Mouse (Mus musculus) intestine, embryonic 14.5 days (tissue): ENCODE data around the gene Prpf8. TPM values are rescaled to one million over a fixed set of nuclear protein-coding genes. Genes with fewer than 3 reads are reported as not detected.

Experiments
- ATAC-seq: fragments of 200-750 bp; cut with Nextera tagmentation; replicated peaks from 2 replicates; pipeline ENCODE4 v1.8.0; 2017; ENCODE audit warnings: low read depth, moderate number of reproducible peaks, moderate TSS enrichment, moderate library complexity; ENCODE audit not compliant: low FRiP score, low TSS enrichment
- DNase-seq: peaks from one replicate; pipeline ENCODE4 v3.0.0-alpha.2; 2018; ENCODE audit warnings: low spot score
- H3K27ac ChIP-seq: fragments of 300-500 bp; sonication (generic); 2 replicates; pipeline ENCODE4 v1.5.1; 2014; ENCODE audit warnings: low read depth, mild to moderate bottlenecking, control low read depth
- H3K27me3 ChIP-seq: fragments of 300-500 bp; sonication (generic); replicated peaks from 2 replicates; pipeline ENCODE4 v1.6.1; 2014; ENCODE audit warnings: low read length, control low read depth; ENCODE audit not compliant: control insufficient read depth, insufficient read depth
- H3K36me3 ChIP-seq: fragments of 300-500 bp; sonication (generic); 2 replicates; pipeline ENCODE4 v1.6.1; 2014; ENCODE audit warnings: low read length, control low read depth; ENCODE audit not compliant: control insufficient read depth, insufficient read depth
- H3K4me1 ChIP-seq: fragments of 300-500 bp; sonication (generic); replicated peaks from 2 replicates; pipeline ENCODE4 v1.6.1; 2014; ENCODE audit warnings: low read length, control low read depth, mixed read lengths; ENCODE audit not compliant: control insufficient read depth, insufficient read depth
- H3K4me2 ChIP-seq: fragments of 300-500 bp; sonication (generic); 2 replicates; pipeline ENCODE4 v1.6.1; 2014; ENCODE audit warnings: low read length
- H3K4me3 ChIP-seq: fragments of 300-500 bp; sonication (generic); 2 replicates; pipeline ENCODE4 v1.5.1; 2014; ENCODE audit warnings: low read depth, low read length, control low read depth, mixed read lengths
- H3K9ac ChIP-seq: fragments of 300-500 bp; sonication (generic); 2 replicates; pipeline ENCODE4 v1.6.1; 2014; ENCODE audit warnings: mild to moderate bottlenecking, low read length
- H3K9me3 ChIP-seq: fragments of 300-500 bp; sonication (generic); 2 replicates; pipeline ENCODE4 v1.6.1; 2016; ENCODE audit warnings: low read length, control low read depth; ENCODE audit not compliant: control insufficient read depth
- WGBS: fragments of 180-500 bp; shearing (Covaris S2); extraction: QIAGEN DNeasy Blood & Tissue Kit; methylation state at CpG from one replicate; pipeline ENCODE4 v1.1.7; 2014; 5-methylcytosine and 5-hydroxymethylcytosine counted together
- polyA plus RNA-seq: library from polyadenylated mRNA; unstranded; fragments of >200 nt; fragmentation: Nextera tagmentation; extraction: Ambion mirVana; gene quantifications from 2 replicates; pipeline ENCODE4 v1.2.1, GENCODE M21; 2014

Prpf8 gene
- 86.9 and 88.7 TPM in 2 replicates for polyA plus RNA-seq

DNA sequence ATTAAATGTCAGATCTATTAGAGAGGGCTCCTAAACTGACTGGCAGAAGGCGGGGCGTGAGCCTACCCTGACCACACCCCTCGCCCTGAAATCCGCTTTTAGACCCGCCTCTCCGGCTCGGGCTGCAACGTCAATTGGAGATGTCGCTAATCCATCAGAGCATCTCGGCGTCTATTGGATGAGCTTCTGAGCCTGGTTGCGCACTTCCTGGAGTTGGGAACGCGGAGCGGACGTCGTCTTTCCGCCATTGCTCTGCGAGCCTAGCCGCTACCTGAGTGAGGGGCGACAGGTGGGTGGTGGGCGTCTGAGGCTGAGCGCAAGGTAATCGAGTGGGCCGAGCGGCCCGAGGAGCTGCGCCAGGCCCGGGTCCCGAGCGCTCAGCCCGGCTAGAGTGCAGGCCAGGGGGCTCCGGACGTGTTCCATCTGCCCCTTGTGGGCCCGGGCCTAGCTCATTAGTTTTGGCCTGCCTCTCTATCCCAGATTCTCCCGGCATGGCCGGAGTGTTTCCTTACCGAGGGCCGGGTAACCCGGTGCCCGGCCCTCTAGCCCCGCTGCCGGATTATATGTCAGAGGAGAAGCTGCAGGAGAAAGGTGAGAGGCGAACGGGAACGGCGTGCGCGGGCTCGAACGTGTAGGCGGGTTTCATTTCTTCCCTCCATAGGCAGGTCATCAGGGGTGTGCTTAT lies at the start of gene Prpf8:
Prpf8 (plus strand) TSS at position 216 of the 685 bp plus-strand sequence.
- DNase-seq (peak; percentile 96), ATAC-seq (peak; percentile 98)
- under 1% methylated on average over 52 of the region's 52 CpGs for WGBS
- Histone ChIP-seq H3K27me3 (no peaks in the 10 kb centered on the region), H3K4me2 (peak within 1 kb of the TSS; percentile 94), H3K27ac (peak within 1 kb of the TSS; percentile 76), H3K4me1 (peaks cover 11% of the 10 kb centered on the region), H3K9ac (peak within 1 kb of the TSS; percentile 99), H3K4me3 (peak within 1 kb of the TSS; percentile 100), H3K36me3 (peaks cover 37% of the 10 kb centered on the region), H3K9me3 (no peaks in the 10 kb centered on the region)

DNA sequence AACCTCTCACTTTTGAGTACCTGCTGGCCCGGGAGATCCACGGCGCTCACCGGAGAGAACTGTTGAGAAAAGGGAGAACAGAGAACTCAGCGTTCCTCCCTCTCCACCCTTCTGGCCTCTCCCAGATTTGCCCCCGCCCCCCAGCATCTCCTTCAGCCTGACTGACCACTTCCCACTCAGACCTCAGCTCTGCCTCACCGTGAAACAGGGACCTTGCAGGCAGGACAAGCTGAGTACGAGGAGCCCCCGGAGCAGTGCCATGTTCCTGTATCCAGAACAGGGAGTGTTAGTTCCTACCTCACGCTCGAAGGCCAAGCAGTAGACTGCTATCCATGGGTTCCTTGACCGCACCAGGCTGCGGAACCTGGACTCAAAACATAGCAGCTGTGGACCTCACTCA lies 48.4 kb upstream of the Prpf8 start:
- no peak overlapping the region for H3K27ac ChIP-seq
- no peak overlapping the region for H3K9ac ChIP-seq
- no peaks in the 10 kb centered on the region for H3K4me1 ChIP-seq
- no peak overlapping the region for H3K4me2 ChIP-seq
- no peaks in the 10 kb centered on the region for H3K27me3 ChIP-seq
- no peak for ATAC-seq
- 86% methylated on average over 13 of the region's 13 CpGs for WGBS
- no peak overlapping the region for H3K4me3 ChIP-seq
- H3K9me3 ChIP-seq = peaks cover 3% of the 10 kb centered on the region; the same call in 1 of the 2 replicates
- 0 out of 2 replicates have a peak, but pooled peaks cover 4% of the 10 kb centered on the region for H3K36me3 ChIP-seq
- DNase-seq = no peak

DNA sequence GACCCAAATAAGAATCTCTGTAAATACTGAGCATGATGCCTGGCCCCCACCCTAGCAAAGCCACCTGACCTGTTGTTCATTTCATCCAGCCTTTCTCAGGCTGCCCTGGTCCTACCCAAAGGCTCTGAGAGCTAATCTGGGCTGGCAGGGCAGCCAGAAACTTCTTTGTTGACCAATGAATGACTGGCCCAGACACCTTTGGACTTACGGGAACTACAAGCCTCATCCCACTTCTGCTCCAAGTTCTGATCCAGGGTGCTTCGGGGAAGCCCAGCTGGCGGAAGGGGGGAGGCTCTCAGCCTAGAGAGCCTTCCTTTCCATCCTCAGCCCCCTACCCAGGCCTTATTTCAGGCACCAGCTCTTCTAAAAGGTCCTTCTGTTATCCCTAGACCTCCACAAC lies 47.8 kb upstream of the Prpf8 start:
- ATAC-seq (no peak), DNase-seq (no peak)
- H3K4me3 ChIP-seq = no peak overlapping the region
- H3K4me2 ChIP-seq = no peak overlapping the region
- peaks cover 3% of the 10 kb centered on the region; the same call in 1 of the 2 replicates for H3K9me3 ChIP-seq
- no peak overlapping the region for H3K9ac ChIP-seq
- no peaks in the 10 kb centered on the region for H3K4me1 ChIP-seq
- 0 out of 2 replicates have a peak, but pooled peaks cover 4% of the 10 kb centered on the region for H3K36me3 ChIP-seq
- 91% methylated on average over 3 of the region's 3 CpGs for WGBS
- no peak overlapping the region for H3K27ac ChIP-seq
- no peaks in the 10 kb centered on the region for H3K27me3 ChIP-seq

DNA sequence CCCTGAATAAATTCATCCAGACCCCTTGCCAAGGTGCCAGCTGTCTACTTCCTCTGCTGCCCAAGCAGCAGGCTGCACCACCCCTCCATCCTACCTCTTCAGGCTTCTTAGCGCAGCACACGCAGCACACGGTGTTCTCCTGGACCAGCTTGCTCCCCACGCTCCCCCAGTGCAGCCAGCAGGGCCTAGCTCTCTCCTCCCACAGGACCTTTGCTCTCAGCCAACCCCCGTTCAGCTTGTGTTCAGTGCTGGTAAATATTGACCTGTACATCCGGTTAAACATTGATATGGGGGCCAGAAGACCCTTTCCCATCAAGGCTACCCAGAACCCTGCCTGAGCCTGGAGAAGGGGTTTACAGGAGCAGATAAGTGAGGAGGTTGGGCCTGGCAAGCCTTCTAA lies 47.3 kb upstream of the Prpf8 start, which contains the start of gene Serpinf2:
Serpinf2 (minus strand) TSS at position 229 of the 400 bp plus-strand sequence.
- no peak for ATAC-seq
- H3K9ac ChIP-seq = no peak within 1 kb of the TSS

DNA sequence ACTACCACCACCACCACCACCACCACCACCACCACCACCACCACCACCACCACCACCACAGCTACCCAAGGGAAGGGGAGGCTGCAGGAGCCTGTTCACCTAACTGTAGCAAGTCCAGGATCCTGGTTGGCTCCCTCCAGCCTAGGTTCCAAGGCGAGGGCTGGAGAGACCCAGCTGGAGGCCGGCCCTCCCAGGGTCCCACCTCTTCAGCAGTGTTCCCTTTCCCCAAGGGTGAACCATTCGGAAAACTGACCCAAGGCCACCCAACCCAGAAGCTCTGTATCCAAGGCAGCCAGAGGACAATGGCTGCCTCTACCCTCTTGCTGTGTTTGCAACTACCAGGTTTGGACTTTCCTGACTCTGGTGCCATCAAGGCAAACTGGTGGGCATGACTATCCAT lies 46.7 kb upstream of the Prpf8 start:
- Histone ChIP-seq H3K4me1 (no peaks in the 10 kb centered on the region), H3K9ac (no peak overlapping the region), H3K4me2 (no peak overlapping the region), H3K27ac (no peak overlapping the region), H3K9me3 (no peaks in the 10 kb centered on the region), H3K36me3 (peaks cover 9% of the 10 kb centered on the region; the same call in 1 of the 2 replicates), H3K27me3 (no peaks in the 10 kb centered on the region), H3K4me3 (no peak overlapping the region)
- DNase-seq (no peak), ATAC-seq (no peak)
- WGBS = 95% methylated on average over 3 of the region's 3 CpGs

More for the DNA sequence above, 47.3 kb upstream of the Prpf8 start, which contains the start of gene Serpinf2:
- Histone ChIP-seq H3K4me1 (no peaks in the 10 kb centered on the region), H3K36me3 (peaks cover 4% of the 10 kb centered on the region; the same call in 1 of the 2 replicates), H3K4me3 (no peak within 1 kb of the TSS), H3K27me3 (no peaks in the 10 kb centered on the region), H3K4me2 (no peak within 1 kb of the TSS), H3K9me3 (no peaks in the 10 kb centered on the region), H3K27ac (no peak within 1 kb of the TSS)
- WGBS = 70% methylated on average over 6 of the region's 6 CpGs
- DNase-seq = no peak

DNA sequence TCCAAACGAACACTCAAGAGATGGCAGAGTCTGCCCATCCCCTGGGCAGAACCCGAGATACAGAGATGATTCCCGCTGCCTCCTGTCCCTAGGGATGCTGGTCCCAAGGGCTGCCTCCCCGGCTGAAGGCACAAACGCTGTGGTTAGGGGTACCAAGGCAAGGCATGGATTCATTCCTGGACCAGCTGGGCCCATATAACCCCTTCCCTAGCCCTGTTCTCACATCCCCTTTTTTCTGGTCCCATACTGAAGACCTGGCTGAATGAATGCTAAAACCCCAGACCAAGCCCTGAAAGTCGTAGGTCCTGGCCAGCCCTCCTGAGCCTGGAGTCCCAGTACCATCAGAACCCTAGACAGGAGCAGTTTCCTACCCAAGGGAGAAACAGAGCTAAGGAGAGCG lies 45.6 kb upstream of the Prpf8 start:
- H3K9me3 ChIP-seq = no peaks in the 10 kb centered on the region
- no peaks in the 10 kb centered on the region for H3K4me1 ChIP-seq
- no peak for ATAC-seq
- no peaks in the 10 kb centered on the region for H3K27me3 ChIP-seq
- no peak overlapping the region for H3K4me3 ChIP-seq
- H3K9ac ChIP-seq = no peak overlapping the region
- DNase-seq = no peak
- WGBS = 73% methylated on average over 7 of the region's 7 CpGs
- no peak overlapping the region for H3K4me2 ChIP-seq
- H3K27ac ChIP-seq = no peak overlapping the region
- peaks cover 9% of the 10 kb centered on the region; the same call in 1 of the 2 replicates for H3K36me3 ChIP-seq

DNA sequence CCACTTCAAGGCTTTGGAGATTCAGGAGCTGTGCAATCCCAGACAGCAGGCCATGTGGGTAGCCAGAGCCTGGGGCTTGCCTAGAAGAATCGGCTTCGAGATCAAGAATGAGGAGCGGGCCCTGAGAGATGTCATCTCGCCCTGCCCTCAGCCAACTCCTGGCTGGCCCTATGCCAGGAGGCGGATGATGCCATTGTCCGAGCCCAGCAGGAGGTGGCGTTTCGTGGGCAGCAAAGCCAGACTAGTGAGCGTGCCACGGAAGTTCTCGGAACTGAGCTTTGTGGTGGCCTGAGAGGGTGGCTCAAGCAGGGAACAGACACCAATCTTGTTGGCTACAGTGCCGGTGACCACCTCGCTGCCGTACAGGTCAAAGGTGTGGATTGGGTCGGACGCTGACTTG lies 45.0 kb upstream of the Prpf8 start:
- Histone ChIP-seq H3K27ac (no peak overlapping the region), H3K4me2 (no peak overlapping the region), H3K4me1 (no peaks in the 10 kb centered on the region), H3K9ac (no peak overlapping the region), H3K4me3 (no peak overlapping the region), H3K36me3 (peaks cover 9% of the 10 kb centered on the region; the same call in 1 of the 2 replicates), H3K27me3 (no peaks in the 10 kb centered on the region), H3K9me3 (no peaks in the 10 kb centered on the region)
- no peak for DNase-seq
- no peak for ATAC-seq
- 91% methylated on average over 16 of the region's 16 CpGs for WGBS

DNA sequence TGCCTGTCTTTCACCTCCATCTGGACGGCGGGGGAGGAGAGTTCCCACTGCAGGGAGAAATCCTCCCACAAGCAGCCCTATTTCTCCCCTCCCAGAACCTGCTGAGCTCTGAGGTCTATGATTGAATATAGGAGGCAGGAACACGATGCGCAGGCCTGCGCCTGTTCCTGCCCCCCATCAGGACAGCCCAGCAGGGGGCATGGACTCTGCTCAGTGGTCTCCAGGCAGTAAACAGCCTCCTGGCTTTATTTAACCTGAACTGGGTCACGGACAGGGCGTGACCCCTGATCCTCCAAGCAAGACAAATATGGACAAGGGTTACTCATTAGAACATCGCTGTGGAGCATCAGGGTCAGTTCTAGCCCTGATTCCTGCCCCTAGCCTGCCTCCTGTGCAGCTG lies 42.9 kb upstream of the Prpf8 start:
- DNase-seq (no peak), ATAC-seq (no peak)
- H3K36me3 ChIP-seq = peaks cover 19% of the 10 kb centered on the region
- H3K9me3 ChIP-seq = no peaks in the 10 kb centered on the region
- no peak overlapping the region for H3K4me2 ChIP-seq
- no peaks in the 10 kb centered on the region for H3K27me3 ChIP-seq
- WGBS = 46% methylated on average over 8 of the region's 8 CpGs
- H3K27ac ChIP-seq = no peak overlapping the region
- no peak overlapping the region for H3K9ac ChIP-seq
- H3K4me3 ChIP-seq = no peak overlapping the region
- no peaks in the 10 kb centered on the region for H3K4me1 ChIP-seq

DNA sequence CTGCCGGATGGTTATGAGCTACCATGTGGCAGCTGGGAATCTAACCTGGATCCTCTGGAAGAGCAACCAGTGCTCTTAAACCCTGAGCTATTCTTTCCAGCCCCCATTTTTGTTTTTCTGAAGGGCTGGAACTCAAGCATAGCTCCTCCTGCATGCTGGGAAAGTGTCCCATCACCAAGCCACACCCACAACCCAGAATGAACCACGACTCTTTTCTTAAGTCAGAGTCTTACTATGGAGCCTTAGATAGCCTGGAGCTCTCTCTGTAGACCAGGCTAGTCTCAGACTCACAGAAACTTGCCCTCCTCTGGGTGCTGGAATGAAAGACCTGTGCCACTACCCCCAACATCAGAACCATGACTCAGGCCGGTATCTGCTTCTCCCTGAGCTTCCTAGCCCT lies 38.0 kb upstream of the Prpf8 start:
- Histone ChIP-seq H3K27ac (no peak overlapping the region), H3K36me3 (peaks cover 22% of the 10 kb centered on the region), H3K4me1 (no peaks in the 10 kb centered on the region), H3K9me3 (no peaks in the 10 kb centered on the region), H3K4me2 (no peak overlapping the region), H3K27me3 (no peaks in the 10 kb centered on the region), H3K4me3 (no peak overlapping the region), H3K9ac (no peak overlapping the region)
- 86% methylated on average over 3 of the region's 3 CpGs for WGBS
- ATAC-seq = no peak
- no peak for DNase-seq
